Mouse (Mus musculus) spleen, adult 2 months (tissue): ENCODE data around the gene Fam174b. TPM values are rescaled to one million over a fixed set of nuclear protein-coding genes. Genes with fewer than 3 reads are reported as not detected.

Experiments used
- DNase-seq, 2 experiments: peaks; one replicate each; pipeline versions ENCODE4 v3.0.0 to v3.0.0-alpha.2; 2012 to 2021; ENCODE audit warnings: low spot score in 2 of 2, low read depth in 1 of 2
- H3K27ac ChIP-seq: fragments of 200-500 bp; 2 replicates; pipeline ENCODE4 v1.5.1; 2012; ENCODE audit warnings: low read length, inconsistent platforms; ENCODE audit not compliant: insufficient read depth
- H3K27me3 ChIP-seq: fragments of 200-500 bp; 2 replicates; pipeline ENCODE4 v1.6.1; 2012; ENCODE audit warnings: mild to moderate bottlenecking, moderate library complexity, low read length, inconsistent platforms; ENCODE audit not compliant: control insufficient read depth, insufficient read depth
- H3K36me3 ChIP-seq: fragments of 200-500 bp; 2 replicates; pipeline ENCODE4 v1.6.1; 2012; ENCODE audit warnings: mild to moderate bottlenecking, low read length, inconsistent platforms; ENCODE audit not compliant: control insufficient read depth, insufficient read depth
- H3K4me1 ChIP-seq: fragments of 200-500 bp; 2 replicates; pipeline ENCODE4 v1.6.1; 2011; ENCODE audit warnings: inconsistent platforms; ENCODE audit not compliant: control insufficient read depth, insufficient read depth, insufficient read length
- H3K4me3 ChIP-seq: fragments of 200-500 bp; 2 replicates; pipeline ENCODE4 v1.5.1; 2011; ENCODE audit warnings: mild to moderate bottlenecking, inconsistent platforms; ENCODE audit not compliant: insufficient read depth, insufficient read length; ENCODE audit errors: extremely low read depth
- CTCF ChIP-seq: fragments of 200-500 bp; IDR thresholded peaks from 2 replicates; pipeline ENCODE4 v1.5.1; 2011; ENCODE audit warnings: mild to moderate bottlenecking, inconsistent platforms; ENCODE audit not compliant: insufficient read depth, insufficient read length, insufficient replicate concordance; ENCODE audit errors: extremely low read depth
- POLR2A ChIP-seq: fragments of 200-500 bp; IDR thresholded peaks from 2 replicates; pipeline ENCODE4 v1.6.1; 2011; ENCODE audit warnings: low read depth, low read length, inconsistent platforms
- WGBS: fragments of 180-500 bp; shearing (Covaris S2); methylation state at CpG from one replicate; pipeline ENCODE4 v1.1.7; 2018; 5-methylcytosine and 5-hydroxymethylcytosine counted together
- polyA plus RNA-seq: library from polyadenylated mRNA; depleted of rRNA; stranded (reverse); fragments of >200 nt; gene quantifications from 2 replicates; pipeline ENCODE4 v1.2.3, GENCODE M21; 2012

Gene Fam174b
- polyA plus RNA-seq, 1 experiment: 6.8 TPM

GRCm38 (mm10) chr7:73765186-73765903, 25.2 kb downstream of the Fam174b start:
- Histone ChIP-seq H3K36me3 (no peaks in the 10 kb centered on the region), H3K27me3 (no peaks in the 10 kb centered on the region), H3K4me1 (no peaks in the 10 kb centered on the region), H3K4me3 (no peak overlapping the region), H3K27ac (no peak overlapping the region)
- no peak for DNase-seq
- TF ChIP-seq POLR2A (no peak), CTCF (no peak)
- WGBS: 49% methylated on average over 7 of the region's 7 CpGs

DNA sequence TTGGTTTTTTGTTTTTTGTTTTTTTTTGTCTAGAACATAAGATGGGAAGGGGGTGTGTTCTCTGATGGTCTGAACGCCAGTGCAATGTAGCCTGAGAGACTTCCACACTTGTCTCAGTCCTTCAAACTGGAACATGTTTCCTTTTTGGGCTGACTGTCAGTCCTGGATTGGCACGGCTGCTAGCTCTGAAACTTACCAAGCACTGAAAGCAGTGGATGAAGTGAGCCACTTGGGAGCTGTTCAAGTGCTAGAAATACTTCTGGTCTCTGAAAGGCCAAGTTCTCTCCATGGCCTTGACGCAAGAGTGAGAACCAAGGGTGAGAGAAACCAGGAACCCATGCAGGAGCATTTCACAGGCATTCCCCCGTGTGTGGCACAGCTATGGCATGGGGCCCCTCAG, 29.1 kb downstream of the Fam174b start:
- Histone ChIP-seq H3K36me3 (no peaks in the 10 kb centered on the region), H3K4me3 (no peak overlapping the region), H3K4me1 (no peaks in the 10 kb centered on the region; the same call in 1 of the 2 replicates), H3K27ac (no peak overlapping the region), H3K27me3 (no peaks in the 10 kb centered on the region)
- 86% methylated on average over 4 of the region's 4 CpGs for WGBS
- TF ChIP-seq CTCF: no peak
- TF ChIP-seq POLR2A: no peak
- no peak for DNase-seq

DNA sequence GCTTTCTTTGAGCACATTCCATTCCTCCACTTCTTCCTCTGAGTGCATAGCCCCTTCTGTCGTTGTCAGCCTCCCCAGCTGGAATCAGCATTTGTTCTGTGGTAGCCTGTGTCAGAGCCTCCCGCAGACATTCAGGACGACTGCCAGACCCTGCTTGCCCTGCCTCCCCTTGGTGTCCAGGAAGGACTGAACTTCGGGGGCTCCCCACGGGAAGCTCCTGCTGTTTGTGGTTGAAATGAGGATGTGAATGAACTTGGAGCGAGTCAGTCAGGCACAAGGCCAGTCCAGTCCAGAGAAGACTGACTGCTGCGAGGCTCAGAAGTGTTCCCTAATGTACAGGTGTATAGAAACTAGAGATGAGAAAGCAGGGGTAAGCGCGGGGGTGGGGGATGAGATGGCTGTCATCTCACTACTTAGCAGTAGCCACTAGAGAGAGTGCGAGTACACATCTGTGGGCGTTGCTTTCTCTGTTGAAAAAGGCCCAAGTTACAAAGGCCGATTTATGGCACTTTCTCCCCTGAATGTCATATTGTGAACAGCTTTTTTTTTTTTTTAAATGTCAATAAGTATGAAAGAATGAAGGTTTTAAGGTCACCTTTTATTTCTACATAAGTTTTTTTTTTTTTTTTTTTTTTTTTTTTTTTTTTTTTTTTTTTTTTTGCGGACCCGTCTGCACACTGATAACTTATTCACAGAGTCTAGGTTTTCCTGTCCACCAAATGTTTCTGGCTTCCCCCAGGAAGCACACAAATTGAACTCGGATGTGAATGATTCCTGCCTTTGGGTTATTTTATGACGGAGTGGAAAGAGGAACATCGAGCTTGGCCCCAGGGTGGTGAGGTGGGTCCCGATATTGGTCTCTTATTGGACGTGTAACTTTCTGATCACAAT, 31.5 kb downstream of the Fam174b start:
- H3K4me3 ChIP-seq: no peak overlapping the region

GRCm38 (mm10) chr7:73772275-73772765, 32.2 kb downstream of the Fam174b start:
- H3K4me3 ChIP-seq: no peak overlapping the region
- WGBS: 73% methylated on average over 14 of the region's 14 CpGs
- no peaks in the 10 kb centered on the region for H3K36me3 ChIP-seq
- H3K27ac ChIP-seq: no peak overlapping the region
- TF ChIP-seq POLR2A (no peak), CTCF (no peak)
- no peak for DNase-seq
- no peaks in the 10 kb centered on the region for H3K27me3 ChIP-seq
- H3K4me1 ChIP-seq: no peaks in the 10 kb centered on the region; the same call in 1 of the 2 replicates

More for the DNA sequence above, 31.5 kb downstream of the Fam174b start:
- Histone ChIP-seq H3K27ac (no peak overlapping the region), H3K36me3 (no peaks in the 10 kb centered on the region), H3K27me3 (no peaks in the 10 kb centered on the region), H3K4me1 (no peaks in the 10 kb centered on the region; the same call in 1 of the 2 replicates)
- TF ChIP-seq CTCF (no peak), POLR2A (no peak)
- no peak for DNase-seq
- WGBS: 25% methylated on average over 19 of the region's 19 CpGs

DNA sequence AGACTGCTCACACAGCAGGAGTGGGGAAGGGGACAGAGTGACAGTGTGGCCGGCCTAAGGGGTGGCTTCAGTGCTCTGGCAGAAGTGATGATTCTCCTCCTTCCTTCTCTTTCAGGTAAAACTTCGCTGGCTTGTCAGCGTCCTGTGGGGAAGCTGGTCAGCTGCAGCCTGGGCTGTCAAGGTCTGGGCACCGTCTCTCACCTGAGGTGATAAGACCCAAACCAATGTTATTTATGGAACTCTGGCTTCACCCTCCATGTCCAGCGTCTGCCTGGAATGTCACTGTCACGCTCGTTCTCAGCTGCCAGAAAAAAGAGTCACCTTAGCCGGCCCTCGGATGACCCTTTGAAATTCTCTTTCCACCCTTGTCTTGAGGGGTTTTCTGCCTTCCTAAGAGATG, 34.7 kb downstream of the Fam174b start:
- 90% methylated on average over 9 of the region's 9 CpGs for WGBS
- Histone ChIP-seq H3K36me3 (no peaks in the 10 kb centered on the region), H3K4me3 (no peak overlapping the region), H3K27ac (no peak overlapping the region), H3K4me1 (no peaks in the 10 kb centered on the region; the same call in 1 of the 2 replicates), H3K27me3 (no peaks in the 10 kb centered on the region)
- no peak for TF ChIP-seq CTCF
- TF ChIP-seq POLR2A: no peak
- no peak for DNase-seq

- H3K4me1 ChIP-seq: no peaks in the 10 kb centered on the region
- 66% methylated on average over 3 of the region's 3 CpGs for WGBS
- H3K36me3 ChIP-seq: no peaks in the 10 kb centered on the region
- H3K4me3 ChIP-seq: no peak overlapping the region
- no peak for DNase-seq
- no peak overlapping the region for H3K27ac ChIP-seq
- TF ChIP-seq CTCF (no peak), POLR2A (no peak)
- no peaks in the 10 kb centered on the region for H3K27me3 ChIP-seq
Measured at GRCm38 (mm10) chr7:73777777-73778176, 37.7 kb downstream of the Fam174b start.
